Mouse (Mus musculus): Measurements from ENCODE around the gene Olfr1097.

Gene Olfr1097

GRCm38 (mm10) chr2:86892116-86892515, at the start of gene Olfr1097:
Gene Olfr1097, minus strand, starts transcription at chr2:86892216.
- DNase-seq, result no peak

DNA sequence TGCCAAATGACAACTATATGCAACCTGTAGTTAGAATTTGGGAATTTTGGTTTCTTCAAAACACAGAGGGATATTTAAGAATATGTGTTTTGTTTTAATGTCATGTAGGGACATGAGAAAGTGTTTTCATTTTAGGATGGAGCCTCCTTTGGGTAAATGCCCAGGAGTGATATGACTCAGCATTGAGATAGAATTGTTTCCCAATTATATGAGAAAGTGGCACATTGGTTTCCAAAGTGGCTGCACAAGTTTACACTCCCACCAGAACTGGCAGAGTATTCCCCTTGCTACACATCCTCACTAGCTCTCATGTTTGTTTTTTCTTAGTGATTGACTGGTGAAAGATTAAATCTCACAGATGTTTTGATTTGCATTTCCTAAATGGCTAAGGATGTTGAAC, 34.5 kb upstream of the Olfr1097 start:
- DNase-seq, result no peak

DNA sequence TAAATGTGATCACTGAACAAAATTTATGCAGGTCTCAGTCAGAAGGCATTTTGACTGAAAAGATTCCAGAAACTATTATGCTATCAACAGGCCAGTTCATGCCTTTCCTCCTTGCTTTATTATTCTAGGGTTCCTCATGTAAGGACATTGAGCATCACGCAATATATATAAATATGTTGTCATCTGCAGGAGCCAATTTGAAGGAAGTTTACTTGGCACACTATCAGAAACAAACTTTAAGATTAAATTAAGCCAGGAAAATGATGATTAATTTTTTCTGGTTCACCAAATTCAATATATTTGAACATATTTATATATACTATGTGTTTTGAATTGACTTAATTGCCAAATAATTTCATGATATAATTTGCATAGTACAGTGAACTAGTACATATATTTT, 32.4 kb upstream of the Olfr1097 start, which contains the start of gene Olfr1098:
TSS of gene Olfr1098 (minus strand) at position 101 of the 400 bp plus-strand sequence.
- DNase-seq, result no peak

GRCm38 (mm10) chr2:86905647-86906046, 13.6 kb upstream of the Olfr1097 start:
- no peak for DNase-seq

DNA sequence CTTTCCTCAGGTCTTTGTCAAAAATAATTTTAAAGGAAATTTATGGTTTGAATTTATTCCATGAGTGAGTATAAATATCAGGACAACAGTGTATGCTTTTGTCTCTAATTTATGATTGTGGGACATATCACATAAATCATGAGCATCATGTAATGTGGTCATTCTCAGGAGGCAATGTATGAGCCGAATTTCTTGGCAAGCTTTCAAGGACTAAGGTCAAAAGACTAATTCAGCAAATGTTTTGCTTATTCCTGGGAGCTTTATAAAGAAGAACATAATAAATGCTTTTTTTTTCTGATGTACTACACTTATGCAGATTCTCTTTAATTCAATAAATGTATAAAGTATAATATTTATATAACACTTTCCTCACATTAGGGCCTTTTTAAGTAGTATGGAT, 17.3 kb downstream of the Olfr1097 start, which contains the start of gene Gm13723:
TSS of gene Gm13723 (minus strand) at position 101 of the 400 bp plus-strand sequence.
- no peak for DNase-seq

- DNase-seq, result no peak
These were observed 40.4 kb downstream of the Olfr1097 start, which contains the start of gene Olfr1095 for GRCm38 (mm10) chr2:86851596-86851995. Gene Olfr1095, minus strand, starts transcription at chr2:86851696.

All from lung, adult 18-20 months (tissue).